In genomic region chr6:48542631-48543030, GRCm38 (mm10) we compare ENCODE assay signal across 27 mouse cellular contexts. TPM values are rescaled to one million over a fixed set of nuclear protein-coding genes. Genes with fewer than 3 reads are reported as not detected.
DNase-seq lines count a peak whose midpoint lies in the region; ATAC-seq and TF ChIP-seq lines count a peak whose summit lies in the region.
"Had no signal": no experiment of that assay in that cellular context is flagged by ENCODE, and none has a peak within 500 bp of the region (broad histone marks: within the 10 kb centered on the region; RNA-seq: fewer than 3 reads in every experiment).

No protein-coding gene starts in this region.

- ATAC-seq in forebrain, embryonic 16.5 days, result no peak
- no peak for ATAC-seq in lung, embryonic 16.5 days (ENCODE audit: low read depth)
- no peak for ATAC-seq in lung, postnatal 0 days
- no peak for ATAC-seq in limb, embryonic 11.5 days (ENCODE audit: insufficient number of reproducible peaks, low FRiP score, low TSS enrichment, low read depth)
- ATAC-seq: forebrain, embryonic 15.5 days; hindbrain, embryonic 16.5 days; midbrain, embryonic 13.5 days had no signal

- peaks cover 30% of the 10 kb centered on the region for H3K36me3 ChIP-seq in forebrain, embryonic 10.5 days (replicated peaks)
- peaks cover 8% of the 10 kb centered on the region for H3K36me3 ChIP-seq in forebrain, embryonic 16.5 days (ENCODE audit: control insufficient read depth, insufficient read depth)
- no peaks in the 10 kb centered on the region for H3K36me3 ChIP-seq in lung, embryonic 16.5 days (ENCODE audit: control insufficient read depth, insufficient read depth, low read length)
- H3K36me3 ChIP-seq in lung, postnatal 0 days (ENCODE audit: insufficient read depth, low read length), result no peaks in the 10 kb centered on the region
- H3K36me3 ChIP-seq in limb, embryonic 11.5 days (ENCODE audit: control insufficient read depth, insufficient read depth, low read length), result no peaks in the 10 kb centered on the region
- H3K36me3 ChIP-seq: intestine, embryonic 15.5 days; limb, embryonic 15.5 days had no signal

- peak overlapping the region; percentile 67; the same call in 1 of the 2 replicates for H3K27ac ChIP-seq in forebrain, embryonic 10.5 days
- H3K27ac ChIP-seq in forebrain, embryonic 16.5 days (ENCODE audit: low read length), result no peak overlapping the region
- H3K27ac ChIP-seq in lung, embryonic 16.5 days (ENCODE audit: low read length), result peak overlapping the region; percentile 43; the same call in 1 of the 2 replicates
- no peak overlapping the region for H3K27ac ChIP-seq in lung, postnatal 0 days (ENCODE audit: low read length)
- peak overlapping the region; percentile 94 for H3K27ac ChIP-seq in limb, embryonic 11.5 days (replicated peaks; ENCODE audit: low read depth, low read length)
- H3K27ac ChIP-seq: forebrain, embryonic 15.5 days; heart, adult 2 months; intestine, embryonic 15.5 days; midbrain, embryonic 13.5 days; neural tube, embryonic 13.5 days had no signal

- no peak for TF ChIP-seq EP300 in lung, postnatal 0 days (IDR thresholded peaks at IDR 0.05)

- peaks cover 36% of the 10 kb centered on the region for H3K4me1 ChIP-seq in forebrain, embryonic 10.5 days
- peaks cover 15% of the 10 kb centered on the region for H3K4me1 ChIP-seq in forebrain, embryonic 16.5 days (replicated peaks; ENCODE audit: control insufficient read depth, insufficient read depth, low read length)
- peaks cover 13% of the 10 kb centered on the region for H3K4me1 ChIP-seq in lung, embryonic 16.5 days (replicated peaks; ENCODE audit: control insufficient read depth, insufficient read depth, low read length)
- no peaks in the 10 kb centered on the region for H3K4me1 ChIP-seq in lung, postnatal 0 days (ENCODE audit: insufficient read depth, low read depth, low read length)
- peaks cover 29% of the 10 kb centered on the region for H3K4me1 ChIP-seq in limb, embryonic 11.5 days (ENCODE audit: control insufficient read depth, insufficient read depth, low read length)

- H3K9ac ChIP-seq in forebrain, embryonic 16.5 days (replicated peaks; ENCODE audit: low read depth, low read length), result no peak overlapping the region
- H3K9ac ChIP-seq in lung, embryonic 16.5 days (ENCODE audit: low read length), result no peak overlapping the region
- H3K9ac ChIP-seq in lung, postnatal 0 days (replicated peaks; ENCODE audit: low read depth), result no peak overlapping the region
- H3K9ac ChIP-seq in limb, embryonic 11.5 days (ENCODE audit: low read length), result no peak overlapping the region
- H3K9ac ChIP-seq: forebrain, embryonic 15.5 days; intestine, embryonic 15.5 days; limb, embryonic 15.5 days; midbrain, embryonic 13.5 days; neural tube, embryonic 13.5 days had no signal

- WGBS in forebrain, embryonic 10.5 days, result 86% methylated on average over 3 of the region's 3 CpGs
- WGBS in forebrain, embryonic 16.5 days, result 94% methylated on average over 3 of the region's 3 CpGs
- WGBS in lung, embryonic 16.5 days, result 82% methylated on average over 3 of the region's 3 CpGs
- 90% methylated on average over 3 of the region's 3 CpGs for WGBS in lung, postnatal 0 days
- WGBS in limb, embryonic 11.5 days, result 62% methylated on average over 3 of the region's 3 CpGs

- H3K9me3 ChIP-seq in forebrain, embryonic 10.5 days, result no peaks in the 10 kb centered on the region
- H3K9me3 ChIP-seq in forebrain, embryonic 16.5 days (ENCODE audit: control insufficient read depth, low read length), result no peaks in the 10 kb centered on the region
- no peaks in the 10 kb centered on the region for H3K9me3 ChIP-seq in lung, embryonic 16.5 days (ENCODE audit: control insufficient read depth, low read length)
- H3K9me3 ChIP-seq in lung, postnatal 0 days (ENCODE audit: low read length), result no peaks in the 10 kb centered on the region
- no peaks in the 10 kb centered on the region for H3K9me3 ChIP-seq in limb, embryonic 11.5 days (ENCODE audit: control insufficient read depth, low read length)
- H3K9me3 ChIP-seq: forebrain, embryonic 15.5 days; intestine, embryonic 15.5 days; limb, embryonic 15.5 days; midbrain, embryonic 13.5 days; neural tube, embryonic 13.5 days had no signal

- DNase-seq in forebrain, embryonic 10.5 days (ENCODE audit: extremely low spot score, low spot score), result no peak
- no peak for DNase-seq in lung, postnatal 0 days (ENCODE audit: low spot score)
- no peak for DNase-seq in limb, embryonic 11.5 days (ENCODE audit: low spot score)
- no peak for DNase-seq in urinary bladder, postnatal 14 days (ENCODE audit: low spot score)
- no peak for DNase-seq in layer of hippocampus, postnatal 10 days (ENCODE audit: low spot score in 2 of 2)
- DNase-seq: cerebellum, adult 11 months; gastrocnemius, postnatal 14 days; heart, postnatal 4 days; layer of hippocampus, postnatal 36 days; lung, adult 18-20 months; thymus, postnatal 25 days had no signal

- H3K27me3 ChIP-seq in forebrain, embryonic 10.5 days (ENCODE audit: poor library complexity, severe bottlenecking), result no peaks in the 10 kb centered on the region
- no peaks in the 10 kb centered on the region for H3K27me3 ChIP-seq in forebrain, embryonic 16.5 days (replicated peaks; ENCODE audit: control insufficient read depth, insufficient read depth, low read length)
- no peaks in the 10 kb centered on the region for H3K27me3 ChIP-seq in lung, embryonic 16.5 days (ENCODE audit: control insufficient read depth, insufficient read depth, low read depth, low read length)
- no peaks in the 10 kb centered on the region for H3K27me3 ChIP-seq in lung, postnatal 0 days (replicated peaks; ENCODE audit: insufficient read depth, low read length)
- H3K27me3 ChIP-seq in limb, embryonic 11.5 days (ENCODE audit: control insufficient read depth, insufficient read depth, low read length), result no peaks in the 10 kb centered on the region
- H3K27me3 ChIP-seq: forebrain, embryonic 15.5 days; intestine, embryonic 15.5 days; limb, embryonic 15.5 days; midbrain, embryonic 13.5 days; neural tube, embryonic 13.5 days had no signal

- no peak for TF ChIP-seq CTCF in lung, postnatal 0 days (IDR thresholded peaks at IDR 0.05)

- H3K4me2 ChIP-seq in forebrain, embryonic 16.5 days (ENCODE audit: low read length), result no peak overlapping the region
- no peak overlapping the region for H3K4me2 ChIP-seq in lung, embryonic 16.5 days (ENCODE audit: low read depth, low read length)
- H3K4me2 ChIP-seq in lung, postnatal 0 days (replicated peaks; ENCODE audit: low read depth, low read length), result no peak overlapping the region
- H3K4me2 ChIP-seq in limb, embryonic 11.5 days (ENCODE audit: low read depth, severe bottlenecking), result no peak overlapping the region
- H3K4me2 ChIP-seq: forebrain, embryonic 15.5 days; intestine, embryonic 15.5 days; limb, embryonic 15.5 days; midbrain, embryonic 13.5 days; neural tube, embryonic 13.5 days had no signal

- H3K4me3 ChIP-seq in forebrain, embryonic 10.5 days, result no peak overlapping the region
- H3K4me3 ChIP-seq in forebrain, embryonic 16.5 days (replicated peaks; ENCODE audit: low read length), result no peak overlapping the region
- H3K4me3 ChIP-seq in lung, embryonic 16.5 days (ENCODE audit: low read length), result no peak overlapping the region
- no peak overlapping the region for H3K4me3 ChIP-seq in lung, postnatal 0 days (ENCODE audit: low read depth, low read length)
- no peak overlapping the region for H3K4me3 ChIP-seq in limb, embryonic 11.5 days (ENCODE audit: low read depth, low read length)
- H3K4me3 ChIP-seq: forebrain, embryonic 15.5 days; heart, adult 2 months; intestine, embryonic 15.5 days; limb, embryonic 15.5 days; midbrain, embryonic 13.5 days; neural tube, embryonic 13.5 days had no signal

RNA-seq across cellular contexts. Expression of gene Atp6v0e2, which starts 5.2 kb away (rescaled TPM):
- polyA plus RNA-seq in forebrain, embryonic 10.5 days (2016; fragmentation: Nextera tagmentation; extraction: Ambion mirVana), result 43.4 and 44.0 TPM in 2 replicates
- 226 and 248 TPM in 2 replicates for polyA plus RNA-seq in forebrain, embryonic 16.5 days (2015; fragmentation: Nextera tagmentation; extraction: Ambion mirVana)
- polyA plus RNA-seq in lung, embryonic 16.5 days (2015; fragmentation: Nextera tagmentation; extraction: Ambion mirVana), result 9.7 and 11.8 TPM in 2 replicates
- polyA plus RNA-seq in lung, postnatal 0 days (2015; fragmentation: Nextera tagmentation; extraction: Ambion mirVana), result 8.4 and 9.1 TPM in 2 replicates
- polyA plus RNA-seq in limb, embryonic 11.5 days (2014; fragmentation: Nextera tagmentation; extraction: Ambion mirVana), result 4.0 and 4.1 TPM in 2 replicates
- 100 to 1,000 TPM; 413 to 459 TPM for total RNA-seq in layer of hippocampus, postnatal 10 days (2021)

RNA-seq across cellular contexts. Expression of gene Lrrc61, which starts 12.0 kb away (rescaled TPM):
- polyA plus RNA-seq in forebrain, embryonic 10.5 days (2016; fragmentation: Nextera tagmentation; extraction: Ambion mirVana), result 15.2 and 16.5 TPM in 2 replicates
- polyA plus RNA-seq in forebrain, embryonic 16.5 days (2015; fragmentation: Nextera tagmentation; extraction: Ambion mirVana), result 18.6 and 21.6 TPM in 2 replicates
- 5.8 and 8.8 TPM in 2 replicates for polyA plus RNA-seq in lung, embryonic 16.5 days (2015; fragmentation: Nextera tagmentation; extraction: Ambion mirVana)
- 4.2 and 4.7 TPM in 2 replicates for polyA plus RNA-seq in lung, postnatal 0 days (2015; fragmentation: Nextera tagmentation; extraction: Ambion mirVana)
- polyA plus RNA-seq in limb, embryonic 11.5 days (2014; fragmentation: Nextera tagmentation; extraction: Ambion mirVana), result 12.4 and 14.6 TPM in 2 replicates
- total RNA-seq in layer of hippocampus, postnatal 10 days (2021), result 10 to 100 TPM; 27.0 to 30.6 TPM

RNA-seq across cellular contexts. Expression of gene Rarres2, which starts 30.0 kb away (rescaled TPM):
- 0.30 and 0.41 TPM in 2 replicates for polyA plus RNA-seq in forebrain, embryonic 10.5 days (2016; fragmentation: Nextera tagmentation; extraction: Ambion mirVana)
- 3.6 and 4.5 TPM in 2 replicates for polyA plus RNA-seq in forebrain, embryonic 16.5 days (2015; fragmentation: Nextera tagmentation; extraction: Ambion mirVana)
- polyA plus RNA-seq in lung, embryonic 16.5 days (2015; fragmentation: Nextera tagmentation; extraction: Ambion mirVana), result 101 and 114 TPM in 2 replicates
- polyA plus RNA-seq in lung, postnatal 0 days (2015; fragmentation: Nextera tagmentation; extraction: Ambion mirVana), result 301 and 319 TPM in 2 replicates
- 4.3 and 5.6 TPM in 2 replicates for polyA plus RNA-seq in limb, embryonic 11.5 days (2014; fragmentation: Nextera tagmentation; extraction: Ambion mirVana)
- 10 to 100 TPM; 15.1 to 15.3 TPM for total RNA-seq in layer of hippocampus, postnatal 10 days (2021)

RNA-seq across cellular contexts. Expression of gene Gm45021, which starts 46.8 kb away (rescaled TPM):
- not detected in 2 replicates for polyA plus RNA-seq in forebrain, embryonic 10.5 days (2016; fragmentation: Nextera tagmentation; extraction: Ambion mirVana)
- not detected in 2 replicates for polyA plus RNA-seq in forebrain, embryonic 16.5 days (2015; fragmentation: Nextera tagmentation; extraction: Ambion mirVana)
- not detected in 2 replicates for polyA plus RNA-seq in lung, embryonic 16.5 days (2015; fragmentation: Nextera tagmentation; extraction: Ambion mirVana)
- not detected in 2 replicates for polyA plus RNA-seq in lung, postnatal 0 days (2015; fragmentation: Nextera tagmentation; extraction: Ambion mirVana)
- polyA plus RNA-seq in limb, embryonic 11.5 days (2014; fragmentation: Nextera tagmentation; extraction: Ambion mirVana), result not detected in 2 replicates
- total RNA-seq in layer of hippocampus, postnatal 10 days (2021), result not detected
- total RNA-seq: adrenal gland, adult 18-20 months; adrenal gland, postnatal 36 days; gastrocnemius, postnatal 14 days; heart, adult 2 months; heart, postnatal 4 days; layer of hippocampus, postnatal 36 days; left cerebral cortex, postnatal 10 days; megakaryocyte, adult 5-6 weeks had no signal
- polyA plus RNA-seq: embryonic facial prominence, embryonic 14.5 days; forebrain, embryonic 15.5 days; heart, adult 2 months; heart, embryonic 16.5 days; hindbrain, embryonic 16.5 days; intestine, embryonic 15.5 days; limb, embryonic 15.5 days; midbrain, embryonic 13.5 days; neural tube, embryonic 13.5 days; stomach, embryonic 14.5 days had no signal

RNA-seq across cellular contexts. Expression of gene Repin1, which starts 51.1 kb away (rescaled TPM):
- 53.1 and 56.8 TPM in 2 replicates for polyA plus RNA-seq in forebrain, embryonic 10.5 days (2016; fragmentation: Nextera tagmentation; extraction: Ambion mirVana)
- polyA plus RNA-seq in forebrain, embryonic 16.5 days (2015; fragmentation: Nextera tagmentation; extraction: Ambion mirVana), result 32.9 and 34.4 TPM in 2 replicates
- 30.5 and 32.3 TPM in 2 replicates for polyA plus RNA-seq in lung, embryonic 16.5 days (2015; fragmentation: Nextera tagmentation; extraction: Ambion mirVana)
- polyA plus RNA-seq in lung, postnatal 0 days (2015; fragmentation: Nextera tagmentation; extraction: Ambion mirVana), result 15.2 and 15.5 TPM in 2 replicates
- polyA plus RNA-seq in limb, embryonic 11.5 days (2014; fragmentation: Nextera tagmentation; extraction: Ambion mirVana), result 42.8 and 46.1 TPM in 2 replicates
- 10 to 100 TPM; 29.2 to 30.1 TPM for total RNA-seq in layer of hippocampus, postnatal 10 days (2021)

Comparison
In these comparisons a context has a peak if more than half of its experiments do, and no peak if none do; other contexts are left out.
1. H3K27ac ChIP-seq: peak in forebrain, embryonic 10.5 days (single experiment), lung, embryonic 16.5 days (single experiment) and limb, embryonic 11.5 days (single experiment); none in forebrain, embryonic 16.5 days (single experiment) and lung, postnatal 0 days (single experiment).
2. RNA of gene Rarres2, which starts 30.0 kb away (polyA plus RNA-seq): 301 to 319 TPM in lung, postnatal 0 days and 101 to 114 TPM in lung, embryonic 16.5 days; 4.3 to 5.6 TPM in limb, embryonic 11.5 days, 3.6 to 4.5 TPM in forebrain, embryonic 16.5 days and 0.30 to 0.41 TPM in forebrain, embryonic 10.5 days; every median in the first group is over 10 times any median in the second.